Mouse (Mus musculus) megakaryocyte progenitor cell, adult 5-6 weeks (primary cell): ENCODE results near the gene Ier3. TPM values are rescaled to one million over a fixed set of nuclear protein-coding genes. Genes with fewer than 3 reads are reported as not detected.

Source experiments
- ATAC-seq: replicated peaks from 2 replicates; pipeline ENCODE4 v1.8.0; 2016; ENCODE audit warnings: mild to moderate bottlenecking, moderate TSS enrichment, inconsistent platforms; ENCODE audit not compliant: poor library complexity
- total RNA-seq, 2 experiments: library from RNA; stranded (forward) in 1 of 2; stranded (reverse) in 1 of 2; fragments of 157-497, 149-512 nt in 1 of 2; fragments of 200-1000 nt in 1 of 2; gene quantifications; 2 replicates each; pipeline versions ENCODE4 v1.2.3 to v1.2.4; 2015 to 2017

Gene Ier3
- total RNA-seq (2015) (28.1 and 41.7 TPM in 2 replicates), total RNA-seq (2017) (24.6 and 33.1 TPM in 2 replicates)

DNA sequence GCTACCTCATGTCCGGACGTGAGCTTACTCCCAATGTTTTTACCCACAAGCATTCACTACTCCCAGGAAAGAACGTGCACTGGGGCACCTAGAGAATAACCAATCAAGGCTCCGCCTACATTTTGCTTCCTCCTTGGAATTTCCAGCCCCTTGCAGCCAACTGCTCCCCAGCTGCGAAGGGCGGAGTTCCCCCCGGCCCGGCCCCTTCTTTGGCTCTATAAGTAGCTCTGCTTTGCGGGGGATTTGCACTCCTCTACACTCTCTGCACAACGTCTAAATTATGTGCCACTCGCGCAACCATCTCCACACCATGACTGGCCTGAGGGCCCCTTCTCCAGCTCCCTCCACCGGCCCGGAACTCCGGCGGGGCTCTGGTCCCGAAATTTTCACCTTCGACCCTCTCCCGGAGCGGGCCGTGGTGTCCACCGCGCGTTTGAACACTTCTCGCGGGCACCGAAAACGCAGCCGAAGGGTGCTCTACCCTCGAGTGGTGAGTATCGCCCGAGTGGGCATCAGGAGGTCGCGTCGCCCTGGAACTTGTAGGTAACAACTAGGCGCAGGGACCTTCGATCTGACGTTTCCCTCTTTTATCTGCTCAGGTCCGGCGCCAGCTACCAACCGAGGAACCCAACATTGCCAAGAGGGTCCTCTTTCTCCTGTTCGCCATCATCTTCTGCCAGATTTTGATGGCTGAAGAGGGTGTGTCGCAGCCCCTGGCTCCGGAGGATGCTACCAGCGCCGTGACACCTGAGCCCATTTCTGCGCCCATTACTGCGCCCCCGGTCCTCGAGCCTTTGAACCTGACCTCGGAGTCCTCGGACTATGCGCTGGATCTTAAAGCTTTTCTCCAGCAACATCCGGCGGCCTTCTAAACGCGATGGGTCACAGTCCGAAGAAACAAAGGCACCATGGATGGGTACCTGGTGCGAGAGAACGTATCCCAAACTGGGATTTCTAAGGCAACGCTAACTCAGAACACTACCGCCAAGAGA, at the start of gene Ier3:
TSS of gene Ier3 (plus strand) at position 246 of the 992 bp plus-strand sequence.
- ATAC-seq = peak; percentile 43

DNA sequence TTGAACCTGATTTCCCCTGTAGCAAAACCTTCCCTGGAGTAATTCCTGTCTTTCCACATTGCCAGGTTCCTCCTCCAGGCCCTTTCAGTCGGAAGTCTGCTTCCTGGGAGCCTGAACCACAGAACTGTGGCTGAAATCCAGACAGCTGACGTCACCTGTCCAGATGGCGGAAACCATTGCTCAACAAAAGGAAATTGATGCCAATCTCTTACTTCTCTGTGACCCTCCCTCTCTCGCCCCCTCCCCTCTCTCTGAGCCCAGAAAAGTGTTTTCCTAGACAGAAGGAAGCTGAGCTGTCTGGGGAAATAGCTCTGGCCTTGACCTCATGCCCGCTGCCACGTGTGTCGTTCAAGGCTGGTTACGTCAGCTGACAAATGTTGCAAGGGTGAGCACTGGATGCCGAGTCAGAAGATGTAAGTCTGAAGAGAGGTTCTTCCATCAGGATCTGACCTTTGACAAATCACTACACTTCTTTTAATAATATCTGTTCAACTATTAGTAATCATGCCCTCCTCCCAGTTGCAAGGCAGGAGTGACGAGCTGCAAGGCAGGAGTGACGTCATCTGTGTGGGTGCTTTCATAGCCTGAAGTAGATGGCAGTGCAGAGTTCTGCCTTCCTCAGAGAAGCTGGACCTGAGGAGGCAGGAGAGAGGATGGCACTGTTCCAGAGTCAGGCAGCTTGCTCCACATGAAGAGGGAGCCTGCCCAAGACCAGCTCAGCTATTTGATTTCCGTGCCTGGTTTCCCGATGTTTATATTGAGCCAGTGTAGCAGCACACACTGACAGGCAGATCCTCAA, 44.5 kb upstream of the Ier3 start:
- peak; percentile 71 for ATAC-seq

DNA sequence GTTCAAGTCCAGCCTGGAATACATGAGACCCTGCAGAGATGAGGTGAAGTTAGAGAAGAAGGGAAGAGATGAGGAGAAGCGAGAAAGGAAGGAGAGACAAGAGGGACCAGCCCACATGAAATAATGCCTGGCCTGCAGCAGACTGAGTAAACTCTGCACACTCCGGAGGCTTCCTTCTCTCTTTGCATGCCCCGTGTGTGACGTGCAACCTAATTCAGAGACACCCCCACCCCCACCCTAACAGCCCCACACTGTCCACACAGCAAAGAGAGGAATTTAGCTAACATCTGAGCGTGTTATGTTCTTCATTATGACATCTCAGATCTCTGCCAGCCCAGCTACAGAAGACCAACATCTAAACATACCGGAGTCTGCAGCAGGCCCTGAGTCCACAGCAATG, 42.5 kb upstream of the Ier3 start:
- no peak for ATAC-seq

DNA sequence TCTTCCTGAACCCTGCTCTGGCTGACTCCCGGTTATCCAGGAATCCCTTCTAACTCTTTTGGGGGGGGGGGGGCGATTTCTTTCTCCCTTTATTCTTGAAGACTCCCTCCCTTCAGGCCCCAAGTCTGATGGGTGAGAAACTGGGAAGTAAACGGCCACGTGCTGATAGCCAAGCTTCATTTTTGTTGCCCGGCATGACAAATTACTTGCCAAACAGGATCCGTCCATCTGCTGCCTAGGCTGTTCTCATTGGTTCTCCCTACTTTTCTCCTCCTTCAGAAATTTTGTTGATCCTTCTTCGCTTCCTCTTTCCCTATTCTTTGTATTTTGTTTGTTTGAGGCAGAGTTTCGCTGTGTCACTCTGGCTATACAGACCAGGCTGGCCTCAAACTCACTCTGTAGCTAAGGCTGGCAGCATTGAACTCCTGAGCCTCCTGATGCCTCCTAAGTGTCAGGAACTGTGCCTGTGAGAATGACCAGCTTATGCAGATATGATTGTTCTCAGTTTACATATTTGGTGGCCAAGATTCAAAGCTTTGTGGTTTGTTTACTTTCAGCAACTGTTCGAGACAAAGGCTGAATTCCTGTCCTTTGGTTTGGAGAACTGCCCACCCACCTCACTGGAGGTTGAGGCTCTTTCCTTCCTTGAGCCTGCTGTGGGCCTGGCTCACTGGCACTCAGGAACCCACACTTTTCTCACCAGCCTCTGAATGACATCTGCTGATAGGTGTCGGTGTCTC, 41.8 kb upstream of the Ier3 start:
- no peak for ATAC-seq

DNA sequence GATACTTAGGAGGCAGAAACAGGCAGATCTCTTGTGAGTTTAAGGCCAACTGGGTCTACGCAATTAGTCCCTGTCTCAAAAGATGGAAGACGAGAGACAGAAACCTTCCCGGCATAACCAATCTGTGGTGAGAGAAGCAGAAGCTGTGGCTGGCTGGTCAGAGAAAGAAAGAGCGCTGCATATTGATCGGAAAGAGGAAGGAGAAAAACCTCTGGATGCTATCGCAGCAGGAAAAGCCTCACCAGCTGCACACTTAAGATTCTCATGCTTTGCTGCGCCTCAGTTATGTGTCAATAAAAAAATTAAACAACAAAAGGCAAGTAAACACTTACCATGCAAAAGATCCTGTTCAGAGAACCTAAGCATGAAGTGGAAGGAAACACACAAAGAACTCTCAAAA, 41.1 kb upstream of the Ier3 start:
- ATAC-seq = peak; percentile 56

DNA sequence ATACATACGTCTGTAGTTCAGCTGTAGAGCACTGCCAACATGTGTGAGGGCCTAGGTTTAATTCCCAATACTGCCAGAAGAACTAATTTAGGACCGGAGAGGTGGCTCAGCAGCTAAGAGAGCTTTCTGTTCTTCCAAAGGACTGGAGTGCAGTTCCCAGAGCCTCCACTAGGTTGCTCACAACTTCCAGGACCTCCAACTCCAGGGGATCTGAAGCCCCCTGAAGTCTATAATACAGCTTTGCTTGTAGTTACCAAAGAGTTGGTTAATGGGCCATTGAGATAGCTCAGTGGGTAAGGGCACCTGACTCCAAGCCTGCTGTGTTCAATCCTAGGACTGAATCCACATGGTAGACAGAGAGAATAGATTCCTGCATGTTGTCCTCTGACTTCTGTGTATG, 39.1 kb upstream of the Ier3 start:
- ATAC-seq = 0 out of 2 replicates have a peak, but pooled peaks have one; percentile 31

DNA sequence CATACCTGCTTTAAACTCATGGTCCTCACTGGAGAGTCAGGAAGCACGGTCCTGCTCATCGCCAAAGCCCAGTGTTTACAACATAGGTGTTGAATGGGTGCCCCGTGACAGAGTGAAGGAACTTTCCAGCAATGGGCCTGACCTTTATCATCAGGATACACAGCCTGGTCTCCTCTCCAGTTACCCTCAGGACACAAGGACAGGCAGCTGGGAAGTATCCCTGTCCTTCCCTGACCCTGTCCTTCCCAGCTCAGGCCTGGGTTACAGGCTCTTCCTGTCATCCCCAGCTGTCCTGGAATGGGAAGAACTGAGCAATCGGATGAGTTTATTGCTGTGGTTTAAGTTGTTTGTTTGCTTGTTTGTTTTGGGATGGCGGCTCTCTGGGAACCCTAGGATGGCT, 38.6 kb upstream of the Ier3 start:
- no peak for ATAC-seq

DNA sequence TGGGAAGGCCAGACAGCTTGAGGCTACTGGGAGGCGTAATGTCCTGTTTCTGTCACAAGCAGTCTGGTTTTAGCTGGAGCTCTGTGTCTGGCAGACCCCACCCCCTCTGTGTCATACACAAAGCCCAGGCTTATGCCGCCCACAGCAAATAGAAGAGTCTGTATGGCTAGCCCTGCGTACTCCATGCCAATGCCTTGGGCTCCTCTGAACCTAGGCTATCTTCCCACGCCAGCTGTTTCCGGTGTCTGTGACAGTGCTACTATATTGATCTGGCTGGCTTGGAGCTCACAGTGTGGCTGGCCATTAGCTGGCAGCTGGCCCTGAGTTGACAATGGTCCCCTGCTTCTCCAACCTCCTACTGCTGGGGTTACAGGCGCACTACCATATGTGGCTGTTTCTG, 37.5 kb upstream of the Ier3 start:
- peak; percentile 49 for ATAC-seq

DNA sequence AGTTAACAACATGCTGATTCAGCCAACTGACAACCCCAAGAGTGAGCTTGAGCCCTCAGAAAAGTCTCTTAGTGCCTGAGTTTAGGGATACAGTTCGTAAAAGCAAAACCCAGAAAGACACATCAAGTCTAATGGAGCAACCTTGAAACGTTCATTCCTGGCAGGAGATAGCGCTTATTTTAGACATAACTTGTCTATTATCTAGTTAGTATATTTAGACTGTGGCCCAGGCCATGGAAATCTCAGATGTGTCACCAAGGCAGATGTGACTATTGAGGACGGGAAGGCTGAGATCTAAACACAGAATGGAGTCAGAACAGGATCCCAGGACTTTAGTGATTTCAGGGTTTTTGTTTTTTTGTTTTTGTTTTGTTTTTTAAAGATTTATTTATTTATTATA, 36.3 kb upstream of the Ier3 start:
- no peak for ATAC-seq

DNA sequence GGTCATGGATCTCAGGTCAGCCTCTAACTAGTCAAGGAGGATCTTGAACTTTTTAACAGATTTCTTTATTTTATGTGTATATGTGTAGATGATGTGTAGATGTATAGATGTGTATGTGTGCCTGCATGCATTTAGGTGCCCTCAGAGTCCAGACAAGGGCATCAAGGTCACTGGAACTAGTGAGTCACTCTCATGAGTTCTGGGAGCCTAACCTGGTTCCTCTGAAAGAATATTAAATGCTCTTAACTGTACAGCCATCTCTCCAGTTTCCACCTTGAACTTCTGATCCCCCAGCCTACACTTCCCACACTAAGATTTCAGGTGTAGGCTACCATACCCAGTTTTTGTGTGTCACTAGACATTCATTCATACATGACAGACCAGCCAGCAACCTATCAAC, 34.0 kb upstream of the Ier3 start:
- ATAC-seq = no peak

DNA sequence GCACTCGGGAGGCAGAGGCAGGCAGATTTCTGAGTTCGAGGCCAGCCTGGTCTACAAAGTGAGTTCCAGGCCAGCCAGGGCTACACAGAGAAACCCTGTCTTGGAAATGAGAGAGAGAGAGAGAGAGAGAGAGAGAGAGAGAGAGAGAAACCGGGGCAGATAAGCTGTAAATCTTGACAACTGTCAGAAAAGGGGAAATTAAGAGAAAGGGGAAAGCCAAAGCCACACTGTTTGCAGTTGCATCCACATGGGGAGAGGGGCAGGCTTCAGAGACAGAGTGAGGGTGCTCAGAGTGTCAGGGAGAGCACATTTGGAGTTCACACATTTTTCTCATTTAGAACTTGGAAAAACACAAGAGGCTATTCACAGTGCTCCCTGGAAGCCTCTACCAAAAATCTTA, 33.5 kb upstream of the Ier3 start:
- ATAC-seq = peak; percentile 67

DNA sequence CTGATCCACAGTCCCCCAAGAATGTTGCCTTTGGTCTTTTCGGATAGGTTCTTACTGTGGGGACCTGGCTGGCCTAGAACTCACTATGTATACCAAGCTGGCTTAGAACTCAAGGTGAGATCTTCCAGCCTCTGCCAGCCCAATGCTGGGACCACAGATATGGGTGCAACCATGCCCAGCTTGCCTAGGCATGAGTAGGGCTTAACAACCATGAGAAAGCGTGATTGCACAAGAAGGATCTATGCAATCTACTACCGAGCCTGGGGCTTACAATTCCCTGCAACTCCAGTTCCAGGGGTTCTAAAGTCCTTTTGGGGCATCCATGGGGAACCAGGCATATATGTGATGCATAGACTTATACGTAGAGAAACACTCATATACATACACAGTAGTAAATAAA, 30.6 kb upstream of the Ier3 start:
- no peak for ATAC-seq

DNA sequence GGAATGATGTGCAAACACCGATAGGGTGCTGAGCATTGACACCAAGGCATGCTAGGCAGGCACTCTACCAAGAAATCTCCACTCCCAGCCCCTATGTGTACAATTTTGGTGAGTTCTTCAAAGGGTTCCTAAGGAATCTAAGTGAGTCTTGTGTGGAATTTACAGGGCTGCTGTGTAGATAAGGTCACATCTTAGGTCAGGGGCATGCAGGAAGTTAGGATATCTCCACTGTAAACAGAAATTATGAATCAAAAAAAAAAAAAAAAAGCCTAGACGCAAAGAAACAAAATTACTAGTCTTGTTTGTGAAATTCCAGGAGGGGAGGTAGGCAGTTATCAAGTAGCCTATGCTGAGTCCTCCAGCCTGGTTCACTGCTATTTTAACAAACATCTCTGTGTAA, 28.6 kb upstream of the Ier3 start:
- ATAC-seq = no peak

DNA sequence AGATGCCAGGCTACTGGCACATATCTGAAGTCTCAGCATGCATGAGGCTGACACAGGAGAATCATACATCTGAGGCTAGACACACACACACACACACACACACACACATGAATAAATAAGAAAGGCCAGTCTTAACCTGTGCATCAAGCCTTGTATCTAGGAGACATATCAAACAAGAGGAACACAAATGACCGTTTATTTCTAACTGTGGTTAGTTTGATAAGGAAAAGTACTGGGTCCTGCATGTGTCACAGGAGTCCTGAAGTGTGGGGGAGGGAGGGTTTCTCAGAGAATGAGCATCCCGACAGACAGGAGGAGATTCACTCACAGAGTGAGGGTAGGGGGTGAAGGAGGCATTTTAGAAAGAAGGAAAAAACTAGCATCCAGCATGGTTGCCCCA, 26.4 kb upstream of the Ier3 start:
- peak; percentile 67 for ATAC-seq

DNA sequence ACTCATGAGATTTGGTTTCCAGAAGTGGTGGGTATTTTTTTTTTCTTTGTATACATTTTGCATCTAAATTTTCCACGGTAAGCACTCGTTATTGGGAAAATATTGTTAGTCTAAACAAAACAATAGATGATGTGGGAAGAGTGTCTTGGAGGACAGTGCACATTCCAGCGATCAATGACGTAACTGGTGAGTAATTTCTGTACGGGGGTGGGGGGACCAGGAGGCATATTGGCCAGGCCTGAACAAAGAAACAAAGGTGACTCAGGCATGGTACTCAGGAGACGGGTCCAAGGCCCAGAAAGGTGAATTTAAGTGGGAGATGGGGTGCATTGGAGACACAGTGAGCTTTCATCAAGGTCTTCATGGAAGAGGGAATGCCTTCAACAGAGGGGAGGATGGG, 25.8 kb upstream of the Ier3 start:
- no peak for ATAC-seq

DNA sequence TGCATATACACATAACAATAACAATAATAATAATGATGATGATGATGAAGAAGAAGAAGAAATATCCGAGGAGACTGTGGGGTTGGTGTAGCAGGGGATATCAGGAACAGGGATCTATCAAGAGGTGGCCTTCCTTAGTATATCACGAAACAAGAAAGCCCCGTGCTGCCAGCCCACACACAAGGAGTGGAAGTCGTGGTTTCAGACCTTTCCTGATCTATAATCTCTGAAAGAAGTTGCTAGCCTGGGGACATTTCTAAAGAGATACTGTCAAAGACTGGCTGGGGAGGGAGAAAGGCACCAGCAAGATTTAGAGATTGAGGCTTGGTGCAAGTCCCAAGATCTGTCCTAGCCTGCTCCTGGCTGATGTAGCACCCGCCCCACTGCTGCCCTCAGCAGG, 24.6 kb upstream of the Ier3 start:
- ATAC-seq = peak; percentile 28; the same call in 1 of the 2 replicates

DNA sequence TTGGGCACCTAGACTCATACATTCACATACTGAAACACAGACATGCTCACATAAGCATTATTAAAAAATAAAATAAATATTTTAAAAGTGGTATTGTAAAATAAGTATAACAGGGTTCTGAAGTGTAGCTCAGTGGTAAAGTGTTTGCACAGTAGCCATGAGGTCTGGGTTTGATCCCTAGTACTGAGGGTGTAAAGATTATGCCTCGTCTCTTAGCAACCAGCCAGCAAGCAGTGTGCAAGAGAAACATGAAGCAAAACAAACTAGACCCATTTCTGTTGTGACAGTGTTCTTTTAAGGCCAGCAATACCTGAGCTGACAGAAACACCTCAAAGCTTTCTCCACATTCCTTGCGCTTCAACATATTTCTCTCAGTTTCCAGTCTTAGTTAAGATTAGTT, 20.6 kb upstream of the Ier3 start:
- ATAC-seq = no peak

DNA sequence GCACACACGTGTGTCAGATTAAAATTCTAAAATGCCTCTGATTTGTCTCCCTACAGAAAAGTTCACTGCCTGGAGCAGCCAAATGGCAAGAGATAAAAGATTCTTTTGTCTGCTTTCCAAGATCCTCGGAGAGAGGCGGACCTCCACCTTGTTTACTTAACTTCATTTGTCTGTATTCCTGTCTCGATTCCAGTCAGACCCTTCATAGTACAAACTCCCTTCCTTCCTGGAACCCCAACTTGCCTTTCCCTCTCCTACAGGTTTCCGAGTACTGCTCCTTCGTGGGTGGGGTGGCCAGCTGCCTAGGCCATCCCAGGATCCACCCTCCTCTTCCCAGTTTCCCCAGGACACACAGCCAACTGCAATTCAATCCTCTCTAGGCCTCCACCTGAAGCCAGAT, 18.5 kb upstream of the Ier3 start:
- ATAC-seq = no peak

DNA sequence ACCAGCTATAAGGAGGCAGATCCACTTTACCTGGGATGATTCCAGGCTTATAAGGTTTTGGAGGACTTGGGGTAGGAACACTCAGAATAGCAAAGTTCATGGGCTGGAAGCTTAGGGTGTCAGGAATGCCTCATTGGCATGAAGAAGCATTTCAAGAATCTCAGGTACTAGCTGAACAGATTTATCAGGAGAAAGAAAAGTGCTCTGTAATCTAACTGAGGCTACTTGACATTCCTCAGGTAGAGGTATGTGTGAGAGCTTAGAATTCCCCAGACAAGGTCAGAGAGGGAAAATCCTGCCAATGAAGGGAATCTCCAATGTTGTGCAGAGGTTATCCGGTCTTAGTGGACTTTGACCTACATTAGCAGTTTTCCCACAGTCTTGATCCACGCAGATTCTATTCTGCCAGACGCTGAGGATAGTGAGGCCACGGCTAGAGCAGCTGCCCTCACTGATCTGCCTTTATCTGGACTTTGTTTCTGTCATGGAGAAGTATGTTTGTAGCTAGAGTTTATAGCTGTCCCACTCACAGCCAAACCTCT, 17.6 kb upstream of the Ier3 start:
- no peak for ATAC-seq

DNA sequence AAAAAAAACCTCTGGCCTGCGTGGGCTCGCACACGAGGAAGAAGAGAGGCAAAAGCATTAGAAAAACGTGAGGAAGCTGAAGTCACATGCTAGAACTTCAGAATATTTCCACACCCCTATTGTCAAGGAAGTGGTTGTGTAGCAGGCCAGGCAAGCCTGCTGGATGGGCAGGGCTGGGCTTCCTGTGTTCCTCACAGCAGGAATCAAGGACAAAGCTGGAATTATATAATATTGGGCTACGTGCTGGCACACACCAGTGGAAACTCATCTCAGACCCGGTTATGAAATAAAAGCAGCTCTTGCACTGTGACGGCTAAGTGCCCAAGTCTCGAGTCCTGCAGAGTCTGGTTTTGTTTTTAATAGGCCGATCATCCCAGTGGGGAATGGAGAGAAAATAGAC, 13.4 kb upstream of the Ier3 start:
- ATAC-seq = peak; percentile 30; the same call in 1 of the 2 replicates

DNA sequence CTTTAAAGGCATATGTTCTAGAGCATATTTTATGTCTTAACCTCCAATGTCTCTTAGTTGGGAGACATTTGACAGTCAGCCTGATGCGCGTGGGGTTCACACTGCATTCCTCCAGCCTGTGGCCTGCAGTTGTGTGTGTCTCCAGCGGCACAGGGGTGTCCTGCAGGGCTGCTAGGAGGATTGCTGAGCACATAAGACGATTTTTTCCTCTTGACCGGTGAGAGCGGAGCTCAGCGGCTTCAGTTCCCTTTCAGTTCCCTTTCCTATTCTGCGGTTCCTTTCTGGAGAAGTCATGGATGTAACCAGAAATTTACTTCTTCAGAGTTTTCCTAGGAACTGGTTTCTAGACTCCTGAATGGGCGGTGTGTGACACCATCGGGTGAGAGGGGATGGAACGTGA, 12.1 kb upstream of the Ier3 start:
- no peak for ATAC-seq
